Mouse (Mus musculus) heart, embryonic 15.5 days (tissue): Measurements from ENCODE around the gene Gm28036. TPM values are rescaled to one million over a fixed set of nuclear protein-coding genes. Genes with fewer than 3 reads are reported as not detected.
A peak's percentile ranks its signal among the peaks of the same experiment; 100 is the strongest.
"Not testable (repeated sequence)": the region's sequence is repeated elsewhere in the genome, so short reads cannot be mapped to it uniquely, and the experiment has no call there.

Experiments used
- ATAC-seq: fragments of 200-750 bp; cut with Nextera tagmentation; replicated peaks from 2 replicates; pipeline ENCODE4 v1.8.0; 2017; ENCODE audit warnings: low read depth, moderate TSS enrichment; ENCODE audit not compliant: insufficient number of reproducible peaks, insufficient read depth, low FRiP score
- H3K27ac ChIP-seq: fragments of 300-500 bp; sonication (generic); 2 replicates; pipeline ENCODE4 v1.5.1; 2015; ENCODE audit warnings: mild to moderate bottlenecking, inconsistent platforms
- H3K27me3 ChIP-seq: fragments of 300-500 bp; sonication (generic); 2 replicates; pipeline ENCODE4 v1.6.1; 2015; ENCODE audit warnings: inconsistent platforms
- H3K36me3 ChIP-seq: fragments of 300-500 bp; sonication (generic); 2 replicates; pipeline ENCODE4 v1.6.1; 2015; ENCODE audit warnings: mild to moderate bottlenecking, inconsistent platforms
- H3K4me1 ChIP-seq: fragments of 300-500 bp; sonication (generic); replicated peaks from 2 replicates; pipeline ENCODE4 v1.6.1; 2015; ENCODE audit warnings: inconsistent platforms
- H3K4me2 ChIP-seq: fragments of 300-500 bp; sonication (generic); 2 replicates; pipeline ENCODE4 v1.6.1; 2015; ENCODE audit warnings: inconsistent platforms, mild to moderate bottlenecking, moderate library complexity
- H3K4me3 ChIP-seq: fragments of 300-500 bp; sonication (generic); 2 replicates; pipeline ENCODE4 v1.5.1; 2015; ENCODE audit warnings: mild to moderate bottlenecking, inconsistent platforms
- H3K9ac ChIP-seq: fragments of 300-500 bp; sonication (generic); 2 replicates; pipeline ENCODE4 v1.6.1; 2015; ENCODE audit warnings: mild to moderate bottlenecking, inconsistent platforms
- H3K9me3 ChIP-seq: fragments of 300-500 bp; sonication (generic); replicated peaks from 2 replicates; pipeline ENCODE4 v1.6.1; 2016; ENCODE audit warnings: inconsistent platforms
- WGBS: fragments of 180-500 bp; shearing (Covaris S2); methylation state at CpG from one replicate; pipeline ENCODE4 v1.1.7; 2015; ENCODE audit warnings: mixed read lengths; 5-methylcytosine and 5-hydroxymethylcytosine counted together
- polyA plus RNA-seq: library from polyadenylated mRNA; unstranded; fragments of >200 nt; fragmentation: Nextera tagmentation; extraction: Ambion mirVana; gene quantifications from 2 replicates; pipeline ENCODE4 v1.2.1, GENCODE M21; 2015

The Gm28036 gene
- polyA plus RNA-seq, 1 experiment from 2014 or later, result 11.6 TPM

DNA sequence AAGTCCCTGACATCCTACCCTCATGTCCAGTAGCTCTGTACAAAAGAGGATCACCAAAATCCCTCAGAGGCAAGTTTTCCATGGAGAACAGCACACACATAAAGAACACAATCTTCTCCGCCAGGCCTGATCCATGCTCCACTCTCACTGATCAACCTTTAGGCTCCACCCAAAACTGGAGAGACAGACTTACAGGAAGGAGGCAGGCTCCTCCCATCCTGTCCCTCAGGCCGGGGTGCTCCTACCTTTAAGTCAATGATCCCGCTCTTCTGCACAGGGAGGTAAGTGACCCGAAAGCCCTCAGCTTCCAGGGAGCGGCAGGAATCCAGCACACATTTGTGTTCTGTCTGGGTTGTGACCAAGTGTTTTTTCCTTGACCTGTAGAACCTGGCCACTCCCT, 7.3 kb upstream of the Gm28036 start:
- Histone ChIP-seq H3K27ac (no peak overlapping the region), H3K36me3 (no peaks in the 10 kb centered on the region; the same call in 1 of the 2 replicates), H3K27me3 (no peaks in the 10 kb centered on the region), H3K9ac (no peak overlapping the region), H3K4me2 (no peak overlapping the region), H3K4me1 (no peaks in the 10 kb centered on the region), H3K4me3 (no peak overlapping the region), H3K9me3 (no peaks in the 10 kb centered on the region)
- no peak for ATAC-seq
- 77% methylated on average over 5 of the region's 5 CpGs for WGBS

DNA sequence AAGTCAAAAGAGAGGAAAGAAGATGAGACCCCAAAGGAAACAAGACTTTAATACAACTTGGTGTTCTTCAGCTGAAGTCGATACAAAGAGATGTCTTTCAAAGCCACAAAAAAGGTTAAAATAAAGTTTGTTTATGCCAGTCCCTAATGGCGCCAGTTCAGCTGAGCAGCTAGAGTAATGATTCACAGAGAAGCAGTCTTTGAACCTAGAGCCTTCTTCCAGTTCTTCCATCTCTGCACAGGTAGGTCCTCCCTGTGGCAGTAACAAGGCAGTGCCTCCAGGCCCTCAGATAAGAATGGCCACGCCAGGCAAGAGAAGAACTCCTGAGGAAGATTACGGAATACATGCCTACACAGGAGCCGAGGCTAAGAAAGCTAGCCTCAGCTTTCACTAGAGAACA, 3.2 kb downstream of the Gm28036 start:
- no peak overlapping the region for H3K27ac ChIP-seq
- H3K9ac ChIP-seq, result no peak overlapping the region
- H3K4me3 ChIP-seq, result no peak overlapping the region
- peaks cover 33% of the 10 kb centered on the region; the same call in 1 of the 2 replicates for H3K36me3 ChIP-seq
- no peak overlapping the region for H3K4me2 ChIP-seq
- WGBS, result 80% methylated on average over 5 of the region's 5 CpGs
- no peaks in the 10 kb centered on the region for H3K27me3 ChIP-seq
- no peaks in the 10 kb centered on the region for H3K4me1 ChIP-seq
- no peaks in the 10 kb centered on the region for H3K9me3 ChIP-seq
- no peak for ATAC-seq

DNA sequence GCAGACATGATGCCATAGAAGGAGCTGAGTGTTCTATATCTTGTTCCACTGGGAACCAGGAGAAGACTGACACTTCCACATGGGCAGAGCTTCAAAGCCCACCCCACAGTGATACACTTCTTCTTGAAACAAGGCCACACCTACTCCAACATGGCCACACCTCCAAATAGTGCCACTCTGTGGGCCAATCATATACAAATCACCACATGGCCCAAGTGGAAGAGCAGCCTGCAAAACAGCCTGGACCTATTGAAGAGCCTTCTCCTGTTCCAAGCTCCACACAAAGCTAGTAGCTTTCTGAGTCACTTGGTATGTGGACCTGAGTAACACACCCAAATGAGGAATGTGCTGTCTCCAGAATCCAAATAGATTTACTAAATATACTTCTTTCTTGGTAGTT, 7.3 kb downstream of the Gm28036 start:
- ATAC-seq, result no peak
- Histone ChIP-seq H3K27ac (no peak overlapping the region), H3K4me2 (no peak overlapping the region), H3K9me3 (no peaks in the 10 kb centered on the region), H3K27me3 (no peaks in the 10 kb centered on the region), H3K4me1 (no peaks in the 10 kb centered on the region), H3K36me3 (peaks cover 13% of the 10 kb centered on the region; the same call in 1 of the 2 replicates), H3K4me3 (no peak overlapping the region), H3K9ac (no peak overlapping the region)

DNA sequence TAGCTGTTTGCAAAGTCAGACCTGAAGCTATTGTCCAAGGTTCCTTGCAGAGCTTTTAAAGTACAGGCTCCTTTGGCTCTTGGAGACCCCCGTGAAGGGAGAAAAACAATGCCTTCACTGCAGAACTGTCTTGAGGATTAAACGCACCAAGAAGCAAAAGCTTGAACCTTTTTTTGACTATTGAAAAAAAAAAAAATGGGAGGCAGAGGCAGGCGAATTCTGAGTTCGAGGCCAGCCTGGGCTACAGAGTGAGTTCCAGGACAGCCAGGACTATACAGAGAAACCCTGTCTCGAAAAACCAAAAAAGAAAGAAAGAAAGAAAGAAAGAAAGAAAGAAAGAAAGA, 14.8 kb downstream of the Gm28036 start:
- not testable (repeated sequence) for ATAC-seq
- peak overlapping the region; percentile 56 for H3K4me2 ChIP-seq
- 16% methylated on average over 5 of the region's 5 CpGs for WGBS

DNA sequence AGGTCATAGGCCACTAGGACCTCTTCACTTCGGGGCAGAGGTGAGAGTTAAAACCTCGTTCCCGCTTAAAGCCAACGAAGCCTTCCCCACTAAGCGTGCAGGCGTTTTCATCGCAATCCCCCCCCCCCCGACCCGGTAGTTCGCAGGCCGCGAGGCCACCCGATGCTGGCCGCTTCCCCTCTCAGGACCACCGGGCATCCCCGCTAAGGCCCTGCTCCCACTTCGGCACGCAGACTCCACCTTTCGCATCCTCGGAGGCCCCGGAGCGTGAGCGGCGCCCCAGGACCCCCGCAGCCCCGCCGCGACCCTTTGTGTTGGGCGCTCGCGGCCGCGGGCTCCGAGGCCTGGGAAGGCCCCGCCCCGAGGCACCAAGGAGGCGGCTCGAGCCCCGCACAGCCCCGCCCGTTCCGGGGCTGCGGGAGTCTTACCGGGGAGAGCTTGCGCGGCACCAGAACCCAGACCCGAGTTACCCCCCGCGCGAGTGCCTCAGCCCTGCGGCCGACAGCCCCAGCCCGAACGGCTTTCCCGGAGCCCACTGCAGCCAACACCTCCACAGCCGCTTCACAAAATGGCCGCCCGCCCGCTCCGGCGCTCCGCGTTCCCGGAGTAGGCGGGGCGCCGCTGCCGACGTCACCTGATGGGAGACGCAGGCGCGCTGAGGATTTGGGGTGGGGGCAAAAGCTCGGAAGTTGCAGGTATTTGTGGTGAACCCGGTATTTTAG, 15.4 kb downstream of the Gm28036 start, which contains the start of the genes Cpne1 and Rbm12:
Cpne1 (minus strand) TSS at position 608 of the 722 bp plus-strand sequence.
Rbm12 (minus strand) TSS at position 621 of the 722 bp plus-strand sequence.
- Histone ChIP-seq H3K27me3 (no peaks in the 10 kb centered on the region), H3K9me3 (no peaks in the 10 kb centered on the region), H3K36me3 (no peaks in the 10 kb centered on the region), H3K4me3 (peak within 1 kb of the TSS; percentile 91), H3K9ac (peak within 1 kb of the TSS; percentile 95), H3K27ac (peak within 1 kb of the TSS; percentile 93), H3K4me2 (peak within 1 kb of the TSS; percentile 78), H3K4me1 (peaks cover 13% of the 10 kb centered on the region)
- peak; percentile 93 for ATAC-seq
- under 1% methylated on average over 74 of the region's 74 CpGs for WGBS

More for the DNA sequence above, 14.8 kb downstream of the Gm28036 start:
- Histone ChIP-seq H3K9ac (peak overlapping the region; percentile 95), H3K4me1 (peaks cover 13% of the 10 kb centered on the region), H3K27ac (peak overlapping the region; percentile 93), H3K4me3 (peak overlapping the region; percentile 91)
- not testable (repeated sequence) for H3K27me3 ChIP-seq, H3K9me3 ChIP-seq, H3K36me3 ChIP-seq

DNA sequence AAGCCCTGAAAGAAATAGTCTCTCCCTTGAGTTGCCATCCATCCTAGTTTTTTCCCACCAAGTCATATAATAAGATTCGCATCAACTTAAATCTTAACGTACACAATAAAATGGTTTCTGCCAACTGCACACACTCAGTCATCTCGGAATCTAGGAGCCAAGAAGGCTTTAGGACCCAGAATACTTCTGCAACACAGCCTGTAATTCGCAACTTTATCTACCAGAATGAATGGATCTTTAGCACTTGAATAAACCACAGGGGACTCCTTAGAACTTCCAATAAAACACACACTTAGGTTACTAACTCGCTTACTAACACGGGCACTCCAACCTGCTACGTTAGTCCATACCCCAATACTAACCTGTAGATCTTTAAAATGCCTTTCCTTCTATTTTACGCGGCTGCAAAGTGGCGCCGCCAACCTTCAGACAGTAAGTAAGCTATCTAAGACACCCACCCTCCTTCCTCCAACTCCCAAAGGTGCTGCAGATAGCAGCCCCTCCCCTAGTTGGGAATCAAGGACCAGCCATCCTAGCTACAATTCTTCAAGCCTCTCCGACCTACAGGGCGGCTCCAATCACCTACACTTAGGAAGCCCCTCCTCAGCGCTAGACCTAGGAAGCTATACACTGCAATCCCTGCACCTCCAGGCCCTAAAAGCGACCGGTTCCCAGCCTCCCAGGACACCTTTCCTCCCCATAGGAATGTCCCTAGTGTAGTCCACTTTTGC, 16.1 kb downstream of the Gm28036 start:
- H3K9ac ChIP-seq, result peak overlapping the region; percentile 95
- H3K4me1 ChIP-seq, result peaks cover 15% of the 10 kb centered on the region
- peak overlapping the region; percentile 93 for H3K27ac ChIP-seq
- H3K4me2 ChIP-seq, result peak overlapping the region; percentile 78
- peak overlapping the region; percentile 91 for H3K4me3 ChIP-seq
- H3K9me3 ChIP-seq, result no peaks in the 10 kb centered on the region
- no peaks in the 10 kb centered on the region for H3K27me3 ChIP-seq
- no peaks in the 10 kb centered on the region for H3K36me3 ChIP-seq
- under 1% methylated on average over 16 of the region's 16 CpGs for WGBS
- ATAC-seq, result peak; percentile 49; the same call in 1 of the 2 replicates

DNA sequence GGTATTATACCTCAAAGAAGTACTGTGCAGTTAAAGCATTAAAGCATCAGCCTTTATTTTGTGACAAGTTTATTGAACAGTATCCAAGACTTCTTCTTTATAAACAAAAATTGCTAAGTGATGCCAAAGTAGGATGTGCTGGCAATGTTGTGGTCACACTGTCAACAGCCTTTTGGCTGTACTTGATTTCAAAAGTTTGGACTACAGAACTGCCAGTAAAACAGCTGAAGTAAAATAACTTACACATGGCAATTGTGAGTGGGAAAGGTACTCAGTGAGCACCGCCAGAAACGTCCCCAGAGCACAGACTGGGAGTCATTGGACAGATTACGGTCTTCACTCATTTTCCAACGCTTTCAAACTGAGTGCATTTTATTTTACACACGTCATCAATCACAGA, 35.0 kb downstream of the Gm28036 start:
- no peaks in the 10 kb centered on the region for H3K27me3 ChIP-seq
- H3K9me3 ChIP-seq, result no peaks in the 10 kb centered on the region
- H3K9ac ChIP-seq, result no peak overlapping the region
- 74% methylated on average over 5 of the region's 5 CpGs for WGBS
- peaks cover 28% of the 10 kb centered on the region for H3K36me3 ChIP-seq
- H3K4me3 ChIP-seq, result no peak overlapping the region
- no peak overlapping the region for H3K27ac ChIP-seq
- no peak for ATAC-seq
- no peak overlapping the region for H3K4me2 ChIP-seq
- peaks cover 7% of the 10 kb centered on the region; the same call in 1 of the 2 replicates for H3K4me1 ChIP-seq

DNA sequence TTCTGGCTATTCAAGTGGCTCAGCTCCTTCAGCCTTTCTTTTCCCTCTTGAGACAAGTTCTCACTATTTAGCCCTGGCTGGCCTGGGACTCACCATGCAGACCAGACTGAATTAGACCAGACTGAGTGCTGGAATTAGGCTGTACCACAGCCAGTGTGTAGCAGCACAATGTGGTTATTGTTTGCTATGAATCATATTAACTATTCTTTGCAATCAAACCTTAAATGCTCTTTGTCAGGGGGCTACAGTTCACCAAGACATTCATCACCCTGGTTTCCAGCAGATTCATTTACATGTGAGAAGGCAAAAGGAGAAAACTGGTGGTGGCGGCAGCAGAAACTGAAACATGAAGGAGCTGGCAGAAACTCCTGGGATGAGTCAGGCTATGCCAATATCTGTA, 37.1 kb downstream of the Gm28036 start:
- H3K27ac ChIP-seq, result no peak overlapping the region
- H3K4me3 ChIP-seq, result no peak overlapping the region
- no peak for ATAC-seq
- H3K9ac ChIP-seq, result no peak overlapping the region
- peaks cover 9% of the 10 kb centered on the region for H3K36me3 ChIP-seq
- no peaks in the 10 kb centered on the region for H3K27me3 ChIP-seq
- no peak overlapping the region for H3K4me2 ChIP-seq
- 93% methylated on average over 1 of the region's 1 CpGs for WGBS
- peaks cover 15% of the 10 kb centered on the region for H3K4me1 ChIP-seq
- H3K9me3 ChIP-seq, result no peaks in the 10 kb centered on the region

DNA sequence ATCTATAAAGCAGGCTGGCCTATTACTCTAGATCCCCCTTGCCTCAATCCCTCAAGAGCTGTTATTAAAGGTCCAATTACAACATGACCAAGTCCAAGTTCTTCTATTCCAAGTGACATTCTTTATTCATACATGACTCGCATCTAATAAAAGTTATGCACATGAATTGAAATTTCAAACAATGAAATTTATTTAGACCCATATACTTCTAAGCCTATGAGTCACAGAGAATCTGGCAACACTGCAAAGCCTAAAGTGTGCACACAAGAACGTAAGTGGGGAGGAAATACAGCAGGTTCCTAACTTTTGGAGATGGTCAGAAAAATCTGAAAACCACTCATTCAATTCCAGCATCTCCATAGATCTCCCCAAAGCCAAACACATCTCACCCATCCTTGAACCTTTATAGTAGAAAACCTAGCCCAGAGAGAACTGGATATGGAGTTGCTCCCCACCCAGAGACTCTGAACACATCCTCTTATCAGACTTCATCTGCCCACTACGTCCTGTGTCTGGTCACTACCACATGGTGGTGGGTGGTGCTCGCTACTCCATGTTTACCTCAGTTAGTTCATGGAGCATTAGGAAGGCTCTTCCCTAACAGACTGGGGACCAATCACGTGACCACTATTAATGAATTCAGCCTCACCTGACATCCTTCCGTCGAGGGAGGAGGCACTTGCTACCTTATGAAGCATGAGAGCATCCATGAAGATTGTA, 39.3 kb downstream of the Gm28036 start:
- ATAC-seq, result no peak

DNA sequence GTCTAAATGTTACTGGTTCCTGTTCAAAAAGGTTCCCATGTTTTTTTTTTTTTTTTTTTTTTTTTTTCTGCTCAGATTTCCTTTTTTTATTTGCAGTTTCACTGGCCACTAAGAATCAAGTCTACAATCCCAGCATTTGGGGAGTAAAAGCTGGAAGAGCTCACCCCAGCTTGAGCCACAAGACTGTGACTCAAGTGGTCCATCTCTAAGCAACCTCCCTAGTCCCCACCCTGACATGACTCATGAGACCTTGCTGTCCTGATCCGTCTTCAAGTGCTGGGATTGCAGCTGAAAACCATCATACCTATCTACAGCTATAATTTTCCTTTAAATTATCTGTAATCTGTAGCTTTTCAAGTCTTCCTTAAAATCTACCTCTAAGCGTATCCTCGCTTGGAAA, 42.4 kb downstream of the Gm28036 start:
- no peak overlapping the region for H3K9ac ChIP-seq
- H3K9me3 ChIP-seq, result no peaks in the 10 kb centered on the region
- no peak overlapping the region for H3K4me3 ChIP-seq
- H3K27me3 ChIP-seq, result no peaks in the 10 kb centered on the region
- H3K27ac ChIP-seq, result no peak overlapping the region
- ATAC-seq, result no peak
- 79% methylated on average over 3 of the region's 3 CpGs for WGBS
- H3K36me3 ChIP-seq, result peaks cover under 1% of the 10 kb centered on the region
- no peak overlapping the region for H3K4me2 ChIP-seq
- peaks cover 24% of the 10 kb centered on the region for H3K4me1 ChIP-seq

More for the DNA sequence above, 39.3 kb downstream of the Gm28036 start:
- Histone ChIP-seq H3K27me3 (no peaks in the 10 kb centered on the region), H3K27ac (no peak overlapping the region), H3K9me3 (no peaks in the 10 kb centered on the region), H3K4me3 (no peak overlapping the region), H3K4me1 (peaks cover 15% of the 10 kb centered on the region), H3K4me2 (no peak overlapping the region), H3K9ac (no peak overlapping the region), H3K36me3 (peaks cover 9% of the 10 kb centered on the region)
- 82% methylated on average over 7 of the region's 7 CpGs for WGBS

DNA sequence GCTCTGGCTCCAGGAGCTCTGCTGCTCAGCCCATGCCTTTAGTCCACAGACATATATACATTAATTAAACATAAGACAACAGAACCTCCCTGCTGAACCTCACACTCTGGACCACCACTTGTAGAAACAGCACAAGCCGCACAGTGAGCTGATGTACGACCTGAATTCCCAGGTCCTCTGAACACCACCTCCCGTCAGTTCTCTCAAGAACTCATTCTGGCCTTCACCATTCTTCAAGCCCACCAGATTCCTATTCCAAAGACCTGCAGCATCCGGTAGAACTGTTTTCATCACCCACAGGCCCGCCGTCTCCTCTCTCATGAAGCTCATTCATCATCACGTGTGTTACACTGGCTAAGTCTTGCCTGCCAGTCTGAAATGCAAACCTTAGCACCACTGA, 46.5 kb downstream of the Gm28036 start:
- Histone ChIP-seq H3K27ac (peak overlapping the region; percentile 15; the same call in 1 of the 2 replicates), H3K9me3 (no peaks in the 10 kb centered on the region), H3K36me3 (peaks cover 35% of the 10 kb centered on the region), H3K4me1 (peaks cover 15% of the 10 kb centered on the region), H3K4me2 (no peak overlapping the region), H3K27me3 (no peaks in the 10 kb centered on the region), H3K9ac (no peak overlapping the region), H3K4me3 (no peak overlapping the region)
- ATAC-seq, result no peak
- 82% methylated on average over 7 of the region's 7 CpGs for WGBS
